Mouse (Mus musculus): ENCODE measurements around the gene Prmt3.

Gene Prmt3

GRCm38 (mm10) chr7:49857347-49857746 lies 79.2 kb downstream of the Prmt3 start:
- DNase-seq (ENCODE audit: low read depth, low spot score): no peak

- no peak for DNase-seq (ENCODE audit: low read depth, low spot score)
Measured at GRCm38 (mm10) chr7:49858257-49858656, 80.1 kb downstream of the Prmt3 start.

- DNase-seq (ENCODE audit: low read depth, low spot score): no peak
Measured at GRCm38 (mm10) chr7:49859820-49860219, 81.7 kb downstream of the Prmt3 start.

- DNase-seq (ENCODE audit: low read depth, low spot score): no peak
Measured at GRCm38 (mm10) chr7:49861196-49861595, 83.0 kb downstream of the Prmt3 start.

- DNase-seq (ENCODE audit: low read depth, low spot score): no peak
Measured at GRCm38 (mm10) chr7:49863753-49864152, 85.6 kb downstream of the Prmt3 start.

GRCm38 (mm10) chr7:49869656-49870055 lies 91.5 kb downstream of the Prmt3 start:
- DNase-seq (ENCODE audit: low read depth, low spot score): no peak

- no peak for DNase-seq (ENCODE audit: low read depth, low spot score)
Measured at GRCm38 (mm10) chr7:49870276-49870675, 92.1 kb downstream of the Prmt3 start.

GRCm38 (mm10) chr7:49877307-49877706 lies 99.2 kb downstream of the Prmt3 start:
- no peak for DNase-seq (ENCODE audit: low read depth, low spot score)

- DNase-seq (ENCODE audit: low read depth, low spot score): no peak
Measured at GRCm38 (mm10) chr7:49879051-49879450, 100.9 kb downstream of the Prmt3 start.

GRCm38 (mm10) chr7:49879998-49880707 lies 102.0 kb downstream of the Prmt3 start:
- no peak for DNase-seq (ENCODE audit: low read depth, low spot score)

GRCm38 (mm10) chr7:49882288-49882687 lies 104.1 kb downstream of the Prmt3 start:
- no peak for DNase-seq (ENCODE audit: low read depth, low spot score)

- DNase-seq (ENCODE audit: low read depth, low spot score): no peak
Measured at GRCm38 (mm10) chr7:49882694-49883389, 104.7 kb downstream of the Prmt3 start.

GRCm38 (mm10) chr7:49887776-49888390 lies 109.7 kb downstream of the Prmt3 start:
- no peak for DNase-seq (ENCODE audit: low read depth, low spot score)

- DNase-seq (ENCODE audit: low read depth, low spot score): no peak
Measured at GRCm38 (mm10) chr7:49894786-49895185, 116.6 kb downstream of the Prmt3 start.

GRCm38 (mm10) chr7:49895296-49895695 lies 117.2 kb downstream of the Prmt3 start:
- DNase-seq (ENCODE audit: low read depth, low spot score): no peak

- DNase-seq (ENCODE audit: low read depth, low spot score): no peak
Measured at GRCm38 (mm10) chr7:49902003-49902552, 123.9 kb downstream of the Prmt3 start.

GRCm38 (mm10) chr7:49907191-49908171 lies 129.3 kb downstream of the Prmt3 start:
- DNase-seq (ENCODE audit: low read depth, low spot score): no peak

Measured in forelimb bud, embryonic 11.5 days (tissue).